Mouse (Mus musculus) midbrain, postnatal 0 days (tissue): ENCODE results near the gene Nrarp. TPM values are rescaled to one million over a fixed set of nuclear protein-coding genes. Genes with fewer than 3 reads are reported as not detected.
A peak's percentile ranks its signal among the peaks of the same experiment; 100 is the strongest.

ENCODE experiments used
- ATAC-seq: fragments of 200-750 bp; cut with Nextera tagmentation; 2 replicates; pipeline ENCODE4 v1.8.0; 2017; ENCODE audit warnings: moderate number of reproducible peaks, mild to moderate bottlenecking, moderate TSS enrichment, moderate library complexity; ENCODE audit not compliant: low FRiP score
- DNase-seq: peaks from one replicate; pipeline ENCODE4 v3.0.0-alpha.2; 2015; ENCODE audit warnings: low spot score
- H3K27ac ChIP-seq: fragments of 300-500 bp; sonication (generic); 2 replicates; pipeline ENCODE4 v1.5.1; 2014; ENCODE audit warnings: low read depth, mild to moderate bottlenecking, low read length, mixed read lengths
- H3K27me3 ChIP-seq: fragments of 300-500 bp; sonication (generic); 2 replicates; pipeline ENCODE4 v1.6.1; 2014; ENCODE audit warnings: low read length, control low read depth, mixed read lengths; ENCODE audit not compliant: insufficient read depth
- H3K36me3 ChIP-seq: fragments of 300-500 bp; sonication (generic); 2 replicates; pipeline ENCODE4 v1.6.1; 2014; ENCODE audit warnings: low read length, control low read depth, mixed read lengths; ENCODE audit not compliant: insufficient read depth
- H3K4me1 ChIP-seq: fragments of 300-500 bp; sonication (generic); 2 replicates; pipeline ENCODE4 v1.6.1; 2014; ENCODE audit warnings: mild to moderate bottlenecking, control low read depth, antibody characterized with exemption, low read length, mixed read lengths; ENCODE audit not compliant: insufficient read depth
- H3K4me2 ChIP-seq: fragments of 300-500 bp; sonication (generic); 2 replicates; pipeline ENCODE4 v1.6.1; 2014; ENCODE audit warnings: low read depth, mild to moderate bottlenecking, low read length, mixed read lengths; ENCODE audit not compliant: poor library complexity, severe bottlenecking
- H3K4me3 ChIP-seq: fragments of 300-500 bp; sonication (generic); 2 replicates; pipeline ENCODE4 v1.5.1; 2014; ENCODE audit warnings: low read depth, mild to moderate bottlenecking, low read length, moderate library complexity
- H3K9ac ChIP-seq: fragments of 300-500 bp; sonication (generic); replicated peaks from 2 replicates; pipeline ENCODE4 v1.6.1; 2014; ENCODE audit warnings: mild to moderate bottlenecking, low read length, moderate library complexity, mixed read lengths; ENCODE audit not compliant: poor library complexity, severe bottlenecking
- H3K9me3 ChIP-seq: fragments of 300-500 bp; sonication (generic); 2 replicates; pipeline ENCODE4 v1.6.1; 2016; ENCODE audit warnings: low read length, control low read depth
- CTCF ChIP-seq: IDR thresholded peaks from 2 replicates; pipeline ENCODE4 v1.5.1; 2016; ENCODE audit warnings: antibody characterized with exemption, mild to moderate bottlenecking
- WGBS: fragments of 180-500 bp; shearing (Covaris S2); extraction: QIAGEN DNeasy Blood & Tissue Kit; methylation state at CpG from one replicate; pipeline ENCODE4 v1.1.7; 2014; 5-methylcytosine and 5-hydroxymethylcytosine counted together
- polyA plus RNA-seq: library from polyadenylated mRNA; unstranded; fragments of >200 nt; fragmentation: Nextera tagmentation; extraction: Ambion mirVana; gene quantifications from 2 replicates; pipeline ENCODE4 v1.2.1, GENCODE M21; 2015
- total RNA-seq: library from RNA; depleted of rRNA; stranded (reverse); fragments of >200 nt; gene quantifications from 2 replicates; pipeline ENCODE4 v1.2.3, GENCODE M21; 2014

Nrarp gene
- total and polyA plus RNA-seq, 2 experiments from 2014 or later = 16.1 to 49.2 TPM

GRCm38 (mm10) chr2:25180973-25181890 is 674 bp downstream of the Nrarp start:
- Histone ChIP-seq H3K36me3 (no peaks in the 10 kb centered on the region), H3K4me2 (peak overlapping the region; percentile 57), H3K9ac (peak overlapping the region; percentile 54), H3K27ac (peak overlapping the region; percentile 52), H3K27me3 (no peaks in the 10 kb centered on the region), H3K4me1 (peaks cover 13% of the 10 kb centered on the region; the same call in 1 of the 2 replicates), H3K9me3 (no peaks in the 10 kb centered on the region), H3K4me3 (peak overlapping the region; percentile 49)
- WGBS = under 1% methylated on average over 86 of the region's 100 CpGs
- TF ChIP-seq CTCF = 0 out of 2 replicates have a peak, but pooled peaks have one; percentile 27
- ATAC-seq = 0 out of 2 replicates have a peak, but pooled peaks have one; percentile 4
- peak; percentile 56 for DNase-seq

- under 1% methylated on average over 17 of the region's 17 CpGs for WGBS
- 0 out of 2 replicates have a peak overlapping the region, but pooled peaks have one; percentile 52 for H3K27ac ChIP-seq
- H3K4me3 ChIP-seq = peak overlapping the region; percentile 49
- no peaks in the 10 kb centered on the region for H3K9me3 ChIP-seq
- no peak for TF ChIP-seq CTCF
- DNase-seq (no peak), ATAC-seq (no peak)
- H3K9ac ChIP-seq = peak overlapping the region; percentile 54; the same call in 1 of the 2 replicates
- peaks cover 8% of the 10 kb centered on the region; the same call in 1 of the 2 replicates for H3K4me1 ChIP-seq
- peak overlapping the region; percentile 57 for H3K4me2 ChIP-seq
- H3K36me3 ChIP-seq = no peaks in the 10 kb centered on the region
- no peaks in the 10 kb centered on the region for H3K27me3 ChIP-seq
These were observed 1.4 kb downstream of the Nrarp start for GRCm38 (mm10) chr2:25181891-25182397.

DNA sequence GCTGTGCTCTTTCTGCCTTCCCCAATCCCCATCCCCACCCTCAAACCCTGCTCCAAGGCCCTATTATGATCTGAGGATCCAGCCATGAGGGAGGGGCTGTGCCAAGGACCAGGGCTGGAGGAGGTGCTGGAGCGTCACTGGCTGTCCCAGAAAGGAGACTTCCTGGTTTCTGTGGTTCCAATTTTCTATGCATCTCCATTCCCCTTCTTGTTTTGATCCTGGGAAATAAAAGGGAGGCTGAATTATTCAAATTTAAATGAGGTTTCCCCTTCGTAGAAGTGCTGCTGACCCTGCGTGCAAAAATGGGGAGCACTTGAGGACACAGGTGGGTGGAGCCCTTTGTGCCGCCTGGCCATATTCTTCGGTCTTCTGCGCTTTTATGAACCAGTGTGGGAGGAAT is 2.1 kb downstream of the Nrarp start:
- peak overlapping the region; percentile 49 for H3K4me3 ChIP-seq
- H3K9me3 ChIP-seq = no peaks in the 10 kb centered on the region
- H3K4me1 ChIP-seq = peaks cover 5% of the 10 kb centered on the region; the same call in 1 of the 2 replicates
- H3K27ac ChIP-seq = no peak overlapping the region
- no peak for ATAC-seq
- H3K9ac ChIP-seq = peak overlapping the region; percentile 29; the same call in 1 of the 2 replicates
- TF ChIP-seq CTCF = no peak
- peak; percentile 43 for DNase-seq
- H3K4me2 ChIP-seq = peak overlapping the region; percentile 57
- 15% methylated on average over 6 of the region's 6 CpGs for WGBS
- H3K27me3 ChIP-seq = no peaks in the 10 kb centered on the region
- no peaks in the 10 kb centered on the region for H3K36me3 ChIP-seq

- TF ChIP-seq CTCF = no peak
- no peaks in the 10 kb centered on the region for H3K27me3 ChIP-seq
- H3K4me3 ChIP-seq = peak overlapping the region; percentile 49; the same call in 1 of the 2 replicates
- H3K9ac ChIP-seq = no peak overlapping the region
- WGBS = 52% methylated on average over 2 of the region's 2 CpGs
- H3K4me1 ChIP-seq = peaks cover 5% of the 10 kb centered on the region; the same call in 1 of the 2 replicates
- ATAC-seq (no peak), DNase-seq (no peak)
- H3K9me3 ChIP-seq = no peaks in the 10 kb centered on the region
- H3K27ac ChIP-seq = no peak overlapping the region
- peak overlapping the region; percentile 57 for H3K4me2 ChIP-seq
- H3K36me3 ChIP-seq = no peaks in the 10 kb centered on the region
These were observed 2.8 kb downstream of the Nrarp start for GRCm38 (mm10) chr2:25183336-25183735.

GRCm38 (mm10) chr2:25184496-25184895 is 3.9 kb downstream of the Nrarp start:
- Histone ChIP-seq H3K4me3 (no peak overlapping the region), H3K36me3 (no peaks in the 10 kb centered on the region), H3K4me1 (peaks cover 5% of the 10 kb centered on the region; the same call in 1 of the 2 replicates), H3K27me3 (no peaks in the 10 kb centered on the region), H3K9ac (no peak overlapping the region), H3K9me3 (no peaks in the 10 kb centered on the region), H3K4me2 (no peak overlapping the region), H3K27ac (no peak overlapping the region)
- ATAC-seq (no peak), DNase-seq (no peak)
- no peak for TF ChIP-seq CTCF
- 92% methylated on average over 7 of the region's 7 CpGs for WGBS
